In the genomic region with DNA sequence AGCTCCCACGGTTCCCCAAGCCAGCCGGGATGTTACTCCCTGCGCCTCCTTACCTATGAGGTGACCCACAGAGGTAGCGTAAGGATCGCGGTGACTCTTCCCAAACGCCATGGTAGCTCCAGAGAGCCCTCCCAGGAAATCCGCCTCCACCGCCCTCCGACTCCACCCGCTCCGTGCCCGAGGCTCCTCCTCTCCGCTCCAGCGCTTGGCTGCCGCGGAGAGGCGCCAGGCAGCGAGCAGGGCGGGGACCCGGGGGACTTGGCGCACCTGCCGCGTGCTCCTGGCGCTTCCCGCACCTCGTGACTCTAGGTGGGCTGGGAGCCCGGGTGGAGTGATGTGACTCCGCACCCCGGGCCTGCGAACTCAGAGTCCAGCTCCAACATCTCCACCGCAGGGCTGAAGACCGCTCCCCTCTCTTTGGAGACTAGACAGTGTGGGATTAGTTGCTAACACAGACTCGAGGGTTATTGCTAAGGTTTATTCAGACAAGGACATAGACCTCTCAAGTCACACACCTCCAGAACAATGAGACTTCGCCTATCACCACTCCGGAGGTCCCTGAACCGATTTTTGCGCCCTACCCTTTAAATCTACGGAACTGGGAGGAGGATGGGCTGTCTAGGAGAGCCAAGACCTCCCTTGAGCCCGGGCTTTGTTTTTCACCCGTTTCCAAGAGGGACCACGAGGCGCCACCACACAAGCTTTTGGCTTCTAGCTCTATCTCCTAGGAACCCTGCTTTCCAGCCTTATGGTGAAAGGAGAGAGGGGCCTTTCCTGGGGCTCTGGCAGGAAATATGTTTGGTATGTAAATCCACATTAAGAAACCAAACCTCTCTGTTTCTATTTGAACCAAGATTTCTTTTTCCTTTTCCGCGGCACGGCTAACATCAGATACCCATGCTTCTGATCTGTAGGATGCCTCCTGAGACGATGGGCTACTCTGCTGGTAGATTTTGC, we compare ENCODE assay signal across 8 mouse cellular contexts. TPM values are rescaled to one million over a fixed set of nuclear protein-coding genes. Genes with fewer than 3 reads are reported as not detected.
DNase-seq lines count a peak whose midpoint lies in the region; ATAC-seq and TF ChIP-seq lines count a peak whose summit lies in the region.

A gene (minus strand): TSS at position 907 of the 957 bp plus-strand sequence.

- peak; percentile 38 to 70; a peak in 2 of 4 replicates for TF ChIP-seq POLR2A in MEL (IDR thresholded peaks at IDR 0.05; ENCODE audit: control insufficient read depth in 1 of 2, insufficient read depth in 1 of 2, low read depth in 1 of 2, low read length in 2 of 2, poor library complexity in 1 of 2)

- peaks cover 0 to 20% of the 10 kb centered on the region in 2 experiments; a peak in 3 of 4 replicates for H3K36me3 ChIP-seq in MEL (ENCODE audit: control insufficient read depth in 1 of 2, insufficient read depth in 2 of 2, low read length in 2 of 2)
- H3K36me3 ChIP-seq in forebrain, postnatal 0 days (ENCODE audit: insufficient read depth), result no peaks in the 10 kb centered on the region
- H3K36me3 ChIP-seq in liver, embryonic 16.5 days (ENCODE audit: control insufficient read depth, insufficient read depth), result peaks cover 16% of the 10 kb centered on the region
- no peaks in the 10 kb centered on the region for H3K36me3 ChIP-seq in neural tube, embryonic 14.5 days (ENCODE audit: control insufficient read depth, insufficient read depth, low read length)

- peak; percentile 85 for DNase-seq in MEL (ENCODE audit: low read depth, low spot score)
- peak; percentile 64 for DNase-seq in cerebellum, adult 8-10 months
- peak; percentile 87 for DNase-seq in forebrain, postnatal 0 days
- peak; percentile 57 for DNase-seq in heart, postnatal 25 days (ENCODE audit: low spot score)
- peak; percentile 78 to 82 for DNase-seq in layer of hippocampus, adult 18-20 months (ENCODE audit: low spot score in 2 of 2)
- peak; percentile 4 for DNase-seq in thymus, postnatal 14 days

- H3K4me1 ChIP-seq in MEL (ENCODE audit: control insufficient read depth in 1 of 2, insufficient read depth in 2 of 2, low read length in 2 of 2), result peaks cover 9 to 25% of the 10 kb centered on the region in 2 experiments
- peaks cover 6% of the 10 kb centered on the region; the same call in 1 of the 2 replicates for H3K4me1 ChIP-seq in forebrain, postnatal 0 days (ENCODE audit: insufficient read depth)
- peaks cover 37% of the 10 kb centered on the region for H3K4me1 ChIP-seq in liver, embryonic 16.5 days (ENCODE audit: control insufficient read depth, low read depth, low read length)
- no peaks in the 10 kb centered on the region for H3K4me1 ChIP-seq in neural tube, embryonic 14.5 days (ENCODE audit: control insufficient read depth, insufficient read depth, low read length)

- peak within 1 kb of the TSS; percentile 87 for H3K4me2 ChIP-seq in forebrain, postnatal 0 days (ENCODE audit: low read depth)
- peak within 1 kb of the TSS; percentile 98 for H3K4me2 ChIP-seq in liver, embryonic 16.5 days (ENCODE audit: low read depth, low read length)
- H3K4me2 ChIP-seq in neural tube, embryonic 14.5 days (ENCODE audit: low read depth, low read length), result peak within 1 kb of the TSS; percentile 80

- peak; percentile 95 for ATAC-seq in forebrain, postnatal 0 days
- ATAC-seq in liver, embryonic 16.5 days (ENCODE audit: low read depth), result peak; percentile 96
- peak; percentile 92 for ATAC-seq in neural tube, embryonic 14.5 days (ENCODE audit: low read depth)

- TF ChIP-seq EP300 in MEL (IDR thresholded peaks at IDR 0.05; ENCODE audit: low read depth in 1 of 2, low read length in 2 of 2), result no peak

- TF ChIP-seq RAD21 in MEL (IDR thresholded peaks at IDR 0.05; ENCODE audit: low read depth, low read length), result no peak

- H3K9ac ChIP-seq in MEL (ENCODE audit: control insufficient read depth, low read depth, low read length, poor library complexity, severe bottlenecking), result peak within 1 kb of the TSS; percentile 76
- peak within 1 kb of the TSS; percentile 58 for H3K9ac ChIP-seq in forebrain, postnatal 0 days
- H3K9ac ChIP-seq in liver, embryonic 16.5 days (ENCODE audit: low read depth, low read length), result peak within 1 kb of the TSS; percentile 82
- H3K9ac ChIP-seq in neural tube, embryonic 14.5 days (replicated peaks; ENCODE audit: low read depth, low read length), result peak within 1 kb of the TSS; percentile 56

- intact Hi-C loops in heart, postnatal 25 days (cut with DNase I), result no loop called here

- 0 out of 2 replicates have a peak within 1 kb of the TSS, but pooled peaks have one; percentile 2 for H3K27ac ChIP-seq in MEL (ENCODE audit: control insufficient read depth, low read depth, low read length)
- H3K27ac ChIP-seq in forebrain, postnatal 0 days (ENCODE audit: low read depth, low read length), result peak within 1 kb of the TSS; percentile 54
- H3K27ac ChIP-seq in liver, embryonic 16.5 days (ENCODE audit: low read length), result peak within 1 kb of the TSS; percentile 65
- peak within 1 kb of the TSS; percentile 55; the same call in 1 of the 2 replicates for H3K27ac ChIP-seq in neural tube, embryonic 14.5 days (ENCODE audit: low read depth, low read length)

- no peak for TF ChIP-seq CTCF in MEL (IDR thresholded peaks at IDR 0.05 in 2 of 3, conservative IDR thresholded peaks at IDR 0.05 in 1 of 3; ENCODE audit: control insufficient read depth in 1 of 3, insufficient read depth in 1 of 3, low read depth in 2 of 3, low read length in 3 of 3, poor library complexity in 1 of 3, severe bottlenecking in 1 of 3)
- TF ChIP-seq CTCF in forebrain, postnatal 0 days (IDR thresholded peaks at IDR 0.05; ENCODE audit: low read depth), result 0 out of 2 replicates have a peak, but pooled peaks have one; percentile 29

- WGBS in forebrain, postnatal 0 days, result 6% methylated on average over 47 of the region's 47 CpGs
- WGBS in liver, embryonic 16.5 days (ENCODE audit: insufficient replicate concordance), result 7% methylated on average over 45 of the region's 47 CpGs
- WGBS in neural tube, embryonic 14.5 days, result 8% methylated on average over 46 of the region's 47 CpGs

- H3K27me3 ChIP-seq in MEL (ENCODE audit: control insufficient read depth in 1 of 2, insufficient read depth in 2 of 2, low read length in 2 of 2), result no peaks in the 10 kb centered on the region
- 0 out of 2 replicates have a peak, but pooled peaks cover 5% of the 10 kb centered on the region for H3K27me3 ChIP-seq in forebrain, postnatal 0 days (ENCODE audit: insufficient read depth, low read length)
- no peaks in the 10 kb centered on the region; the same call in 1 of the 2 replicates for H3K27me3 ChIP-seq in liver, embryonic 16.5 days (ENCODE audit: control insufficient read depth, insufficient read depth, low read depth, low read length)
- no peaks in the 10 kb centered on the region for H3K27me3 ChIP-seq in neural tube, embryonic 14.5 days (ENCODE audit: control insufficient read depth, insufficient read depth, low read length)

- peaks cover 5% of the 10 kb centered on the region for H3K79me2 ChIP-seq in MEL (ENCODE audit: control insufficient read depth, insufficient read depth, low read length, poor library complexity)

- H3K4me3 ChIP-seq in MEL (ENCODE audit: control insufficient read depth in 1 of 2, insufficient read depth in 1 of 2, low read depth in 2 of 2, low read length in 2 of 2), result peak within 1 kb of the TSS; percentile 89 to 99
- H3K4me3 ChIP-seq in forebrain, postnatal 0 days (ENCODE audit: low read depth, low read length), result peak within 1 kb of the TSS; percentile 62
- peak within 1 kb of the TSS; percentile 77 for H3K4me3 ChIP-seq in liver, embryonic 16.5 days (ENCODE audit: low read depth, low read length)
- peak within 1 kb of the TSS; percentile 52 for H3K4me3 ChIP-seq in neural tube, embryonic 14.5 days (ENCODE audit: low read depth, low read length)

- H3K9me3 ChIP-seq in MEL (replicated peaks; ENCODE audit: insufficient read depth, low read length), result no peaks in the 10 kb centered on the region
- H3K9me3 ChIP-seq in forebrain, postnatal 0 days (ENCODE audit: low read length), result no peaks in the 10 kb centered on the region
- H3K9me3 ChIP-seq in liver, embryonic 16.5 days (replicated peaks; ENCODE audit: control insufficient read depth, low read length), result no peaks in the 10 kb centered on the region
- H3K9me3 ChIP-seq in neural tube, embryonic 14.5 days (ENCODE audit: control insufficient read depth, low read length), result no peaks in the 10 kb centered on the region

TF ChIP-seq in MEL, 35 proteins besides CTCF, POLR2A, EP300 and RAD21 (continues in another document):
- TF ChIP-seq MXI1 (IDR thresholded peaks at IDR 0.05; ENCODE audit: low read depth, low read length) (no peak; the same call in 1 of the 2 replicates), E2F4 (IDR thresholded peaks at IDR 0.05; ENCODE audit: borderline replicate concordance, low read depth, low read length) (no peak), POLR2AphosphoS2 (IDR thresholded peaks at IDR 0.05; ENCODE audit: low read length) (no peak), JUND (IDR thresholded peaks at IDR 0.05; ENCODE audit: low read depth, low read length) (no peak), MYB (IDR thresholded peaks at IDR 0.05; ENCODE audit: low read depth, low read length) (no peak), NELFE (IDR thresholded peaks at IDR 0.05; ENCODE audit: low read depth, low read length) (peak; percentile 61; the same call in 1 of the 2 replicates), ZNF384 (IDR thresholded peaks at IDR 0.05; ENCODE audit: low read depth, low read length) (no peak), ETS1 (IDR thresholded peaks at IDR 0.05; ENCODE audit: low read depth, low read length) (0 out of 2 replicates have a peak, but pooled peaks have one; percentile 15), SMC3 (IDR thresholded peaks at IDR 0.05; ENCODE audit: low read depth, low read length) (no peak), SIN3A (IDR thresholded peaks at IDR 0.05; ENCODE audit: low read length) (no peak; the same call in 1 of the 2 replicates), NRF1 (IDR thresholded peaks at IDR 0.05; ENCODE audit: insufficient read depth, low read depth, low read length, poor library complexity, severe bottlenecking) (no peak; the same call in 1 of the 2 replicates), HCFC1 (IDR thresholded peaks at IDR 0.05; ENCODE audit: low read depth, low read length) (peak; percentile 52), TCF12 (IDR thresholded peaks at IDR 0.05; ENCODE audit: low read depth, low read length) (peak; percentile 56), CHD1 (IDR thresholded peaks at IDR 0.05; ENCODE audit: low read depth, low read length) (no peak)

RNA-seq across cellular contexts. Expression of the gene that starts here (rescaled TPM):
- total RNA-seq in MEL (2012; rRNA removed), result 25.4 and 34.7 TPM in 2 replicates
- 10 to 100 TPM in 1 of 2 experiments, not detected in 1; 41.3 TPM for polyA plus RNA-seq in MEL (2012; ENCODE audit: insufficient read depth in 1 of 2, insufficient read length in 2 of 2, low read depth in 1 of 2, low replicate concordance in 2 of 2, missing spikeins in 1 of 2)
- 11.5 and 12.5 TPM in 2 replicates for total RNA-seq in forebrain, postnatal 0 days (2014; rRNA removed)
- 12.5 and 16.2 TPM in 2 replicates for polyA plus RNA-seq in forebrain, postnatal 0 days (2015; fragmentation: Nextera tagmentation; extraction: Ambion mirVana)
- 10 to 100 TPM; 15.1 to 19.8 TPM for total RNA-seq in heart, postnatal 25 days (2021)
- total RNA-seq in layer of hippocampus, adult 18-20 months (2021), result 10 to 100 TPM; 24.0 to 24.4 TPM
- 50.3 and 51.8 TPM in 2 replicates for polyA plus RNA-seq in liver, embryonic 16.5 days (2015; fragmentation: Nextera tagmentation; extraction: Ambion mirVana)
- 25.5 and 27.0 TPM in 2 replicates for polyA plus RNA-seq in neural tube, embryonic 14.5 days (2014; fragmentation: Nextera tagmentation; extraction: Ambion mirVana)

Comparison
In these comparisons a context has a peak if more than half of its experiments do, and no peak if none do; other contexts are left out.
1. Peak in every context shown above with its lines: DNase-seq, ATAC-seq, H3K4me3 ChIP-seq and H3K27ac ChIP-seq.
2. DNase-seq: peak in every context shown above with its lines; median percentile 87 in forebrain, postnatal 0 days; 85 in MEL; 80 in layer of hippocampus, adult 18-20 months; 64 in cerebellum, adult 8-10 months; 57 in heart, postnatal 25 days; 4 in thymus, postnatal 14 days.
3. H3K27ac ChIP-seq: peak in every context shown above with its lines; median percentile 65 in liver, embryonic 16.5 days; 55 in neural tube, embryonic 14.5 days; 54 in forebrain, postnatal 0 days; 2 in MEL.